Mouse (Mus musculus): ENCODE results near the gene Mucl2. TPM values are rescaled to one million over a fixed set of nuclear protein-coding genes. Genes with fewer than 3 reads are reported as not detected.

Mucl2 gene
- total RNA-seq (2023), result not detected

GRCm38 (mm10) chr15:103899212-103899611, at the start of gene Mucl2:
Gene Mucl2 (minus strand): TSS chr15:103899312.

Other genes starting within 250 kb of the Mucl2 start
- gene Mucl1, start 143.8 kb downstream of the Mucl2 start, total RNA-seq (2023), result not detected